Mouse (Mus musculus): ENCODE measurements around the gene Tenm4.

Tenm4 gene

DNA sequence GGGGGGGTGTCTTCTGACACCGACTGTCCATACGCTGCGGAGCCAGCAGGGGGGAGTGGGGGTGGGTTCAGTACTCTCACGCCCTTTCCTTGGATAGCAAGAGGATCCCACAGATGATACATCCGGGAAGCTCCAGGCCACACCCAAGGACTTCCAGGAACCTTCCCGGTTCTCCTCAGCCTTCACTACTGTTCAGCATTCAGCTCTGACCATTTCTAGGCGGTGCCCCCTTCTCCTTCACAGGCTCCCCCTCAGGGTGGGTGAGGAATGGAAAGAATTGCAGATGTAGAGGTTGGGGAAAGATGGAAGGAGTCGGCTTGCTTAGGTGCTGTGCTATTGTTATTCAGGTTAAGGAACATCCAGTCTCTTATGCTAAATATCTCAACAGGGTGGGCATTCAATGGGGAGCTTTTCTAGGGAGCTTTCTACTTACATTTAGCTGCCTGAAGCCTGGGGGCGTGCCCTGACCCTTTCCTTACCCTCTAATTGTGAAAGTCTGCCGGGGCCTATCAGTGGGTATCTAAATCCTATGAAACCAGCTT lies 33.8 kb downstream of the Tenm4 start:
- no peak for DNase-seq

DNA sequence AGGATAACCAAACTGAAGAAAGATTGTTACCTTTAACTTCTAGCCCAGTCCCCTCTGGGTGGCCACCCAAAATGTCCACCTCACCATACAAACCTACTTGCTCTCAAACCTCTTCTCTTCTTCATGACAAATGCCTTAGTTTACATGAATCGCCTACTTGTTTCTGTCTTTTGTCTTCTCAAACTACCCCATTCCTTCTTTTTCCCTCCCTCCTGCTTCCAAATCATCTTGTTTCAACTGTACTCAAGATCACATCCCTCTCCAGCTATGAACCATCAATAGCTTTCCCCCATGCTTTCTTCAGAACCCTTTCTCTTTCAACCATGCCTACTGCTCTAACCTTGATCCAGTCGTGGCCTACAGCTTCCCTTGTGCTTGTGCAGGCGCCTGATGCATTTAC lies 36.0 kb downstream of the Tenm4 start:
- no peak for DNase-seq

GRCm38 (mm10) chr7:96209783-96210524 lies 38.9 kb downstream of the Tenm4 start:
- peak; percentile 22 for DNase-seq

DNA sequence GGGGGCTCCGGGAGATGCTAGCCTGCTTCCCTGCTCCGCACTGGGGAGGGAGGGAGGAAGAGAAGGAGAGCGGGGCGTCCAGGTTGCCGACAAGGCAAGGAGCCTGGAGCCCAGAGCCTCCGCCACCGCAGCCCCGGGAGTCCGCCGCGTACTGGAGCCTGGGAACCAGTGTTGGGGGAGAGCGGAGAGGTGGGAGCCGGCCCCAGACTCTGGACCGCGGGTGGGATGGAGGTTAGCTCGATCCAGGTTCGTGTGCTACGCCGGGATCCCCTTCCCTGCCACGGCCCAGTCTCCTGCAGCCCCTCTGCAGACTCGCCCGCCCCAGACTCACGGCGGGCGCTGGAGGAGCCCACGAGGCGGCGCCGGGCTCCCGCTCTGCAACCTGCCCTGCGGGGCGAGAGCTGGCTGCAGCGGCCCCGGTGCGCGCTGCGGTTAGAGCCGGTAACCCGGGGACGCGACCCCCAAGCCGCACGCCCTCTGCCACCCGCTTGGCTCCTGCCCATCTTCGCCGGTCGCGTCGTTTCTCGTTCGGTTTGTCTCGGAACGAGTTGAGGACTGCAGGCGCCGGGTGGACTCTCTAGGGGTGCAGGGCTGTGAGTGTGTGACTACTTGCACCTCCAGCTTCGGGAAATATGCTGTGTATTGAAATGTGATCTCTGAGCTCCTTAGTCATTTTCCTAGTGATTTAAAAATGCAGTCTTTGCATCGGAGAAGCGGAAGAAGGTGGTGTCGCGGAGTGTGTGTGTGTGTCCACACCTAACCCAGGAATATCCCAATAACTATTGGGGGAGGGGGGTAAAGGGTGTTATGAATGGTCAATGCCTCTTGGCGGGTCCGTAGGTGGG lies 39.7 kb downstream of the Tenm4 start:
- peak; percentile 33 for DNase-seq

GRCm38 (mm10) chr7:96211618-96212021 lies 40.6 kb downstream of the Tenm4 start:
- DNase-seq: no peak

DNA sequence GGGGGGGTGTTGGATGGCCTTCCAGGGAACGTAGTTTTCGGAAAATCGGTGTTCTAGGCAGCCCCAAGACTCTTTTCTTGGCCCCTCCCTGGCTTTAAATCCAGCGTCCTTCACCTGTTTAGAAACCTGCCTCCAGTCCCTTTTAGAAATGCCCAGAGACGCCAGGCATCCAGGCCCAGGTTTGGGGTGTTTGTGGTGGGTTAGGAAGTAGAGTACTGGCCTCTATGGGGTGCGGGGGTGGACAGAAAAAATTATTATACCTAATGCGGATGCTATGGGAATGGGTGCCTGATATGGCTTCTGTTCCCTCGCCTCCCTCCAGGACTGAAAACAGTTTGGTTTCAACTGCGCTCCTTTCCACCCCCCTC lies 41.2 kb downstream of the Tenm4 start:
- DNase-seq: no peak

DNA sequence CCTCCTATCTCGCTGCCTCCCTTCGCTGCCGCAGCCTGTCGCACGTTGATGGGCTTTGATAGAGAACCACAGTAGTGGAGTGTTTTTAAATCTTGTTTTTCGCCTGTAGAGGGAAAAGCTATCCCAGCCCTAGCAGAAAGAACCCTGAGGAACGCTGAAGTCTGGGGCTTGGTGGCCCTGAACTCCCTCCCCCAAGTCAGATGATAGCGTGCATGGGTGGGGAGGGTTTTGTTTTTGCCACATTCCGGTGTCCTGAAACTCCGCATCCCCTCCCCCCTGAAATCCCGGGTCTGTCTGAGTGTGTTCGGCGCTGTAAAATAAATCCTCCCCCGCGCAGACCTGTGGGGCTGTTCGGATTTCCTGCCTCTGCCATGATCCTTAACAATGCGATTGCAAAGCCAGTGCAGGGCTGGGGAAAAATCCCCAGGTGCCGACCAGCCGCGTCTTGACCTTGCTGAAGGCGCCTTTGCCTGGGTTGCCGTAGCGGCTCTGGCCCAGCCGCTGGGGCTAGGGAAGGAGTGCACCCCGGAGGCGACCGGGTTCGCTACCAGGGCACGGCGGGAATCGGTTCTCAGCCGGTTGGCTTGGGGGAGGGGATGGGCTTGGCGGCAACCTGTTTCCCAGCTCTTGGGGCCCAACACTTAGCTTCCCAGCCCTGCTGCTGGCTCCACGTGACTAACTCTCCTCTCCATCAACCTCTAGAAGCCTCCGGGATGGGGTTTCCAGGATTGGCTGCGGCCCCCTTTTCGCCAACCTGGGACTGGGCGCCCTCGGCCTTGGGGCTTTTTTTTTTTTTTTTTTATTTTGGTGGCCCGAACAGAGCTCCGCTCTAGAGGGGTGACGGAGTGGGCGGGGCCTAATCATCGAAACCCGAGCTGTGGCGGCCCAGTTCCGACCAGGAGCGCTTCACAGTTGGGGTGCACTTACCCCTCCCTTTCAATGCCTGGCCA lies 41.8 kb downstream of the Tenm4 start:
- DNase-seq: peak; percentile 45

GRCm38 (mm10) chr7:96213741-96214140 lies 42.7 kb downstream of the Tenm4 start:
- DNase-seq: no peak

DNA sequence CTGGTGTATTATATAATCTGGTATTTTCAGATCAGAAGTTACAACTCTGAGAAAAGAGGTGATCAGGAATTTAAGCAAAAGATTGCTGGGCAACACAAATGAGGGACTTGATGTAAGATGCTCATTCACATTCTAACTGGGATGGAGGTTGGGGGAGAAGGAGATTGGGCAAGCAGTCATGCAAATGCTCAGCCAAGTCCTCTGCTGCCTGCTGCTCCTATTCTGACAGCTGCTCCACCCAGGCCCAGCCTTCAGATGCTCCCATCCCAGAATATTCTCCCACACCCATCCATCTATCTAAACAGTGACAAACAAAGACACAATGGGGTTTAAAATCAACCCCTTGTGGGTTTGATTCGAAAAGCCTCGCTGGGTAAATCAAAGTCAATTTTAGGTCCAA lies 43.8 kb downstream of the Tenm4 start:
- no peak for DNase-seq

DNA sequence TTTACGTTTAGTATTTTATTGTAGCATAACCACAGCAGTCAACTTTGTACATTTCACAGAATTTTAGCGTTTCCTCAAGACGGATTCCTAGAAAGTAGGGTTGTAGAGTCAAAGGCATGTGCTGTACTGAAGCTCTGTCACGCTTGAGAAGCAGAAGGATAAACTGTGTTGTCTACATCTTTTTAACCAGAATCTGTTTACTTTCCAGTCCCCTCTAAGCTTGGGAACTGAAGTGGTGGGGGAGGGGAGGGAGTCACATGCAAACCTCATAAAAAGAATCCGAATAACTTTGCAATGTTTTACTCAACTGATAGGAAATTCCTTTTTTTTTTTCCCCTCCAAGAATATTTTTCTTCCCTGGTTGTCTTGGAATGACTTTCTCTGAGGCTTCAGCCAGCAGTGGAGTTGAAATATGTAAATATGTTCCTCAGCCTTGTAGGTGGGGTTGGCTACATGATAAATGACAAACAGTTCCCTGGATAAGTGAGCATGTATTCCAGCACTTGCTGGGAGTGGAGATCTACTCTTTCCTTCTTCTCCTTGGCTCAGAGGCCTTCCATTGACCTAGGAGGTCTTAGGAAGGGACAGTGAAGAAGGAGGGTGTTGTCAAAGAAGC lies 45.0 kb downstream of the Tenm4 start:
- DNase-seq: no peak

DNA sequence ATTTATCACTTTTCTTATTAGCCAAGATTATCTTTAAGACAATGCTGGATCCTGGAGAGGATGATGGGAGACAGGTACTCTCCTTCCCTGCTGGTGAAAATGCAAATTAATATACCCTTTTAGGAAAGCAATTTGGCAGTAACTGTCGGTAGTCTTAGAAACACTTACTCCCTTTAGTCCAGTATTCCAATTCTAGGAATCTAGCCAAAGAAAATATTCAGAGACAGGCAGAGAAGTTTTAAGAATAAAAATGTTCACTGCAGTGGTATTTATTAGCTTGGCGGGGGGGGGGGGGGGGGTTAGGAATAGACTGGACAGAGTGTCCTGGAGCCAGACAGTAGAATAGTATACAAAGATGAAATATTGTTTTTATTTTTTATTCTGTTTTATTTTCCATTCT lies 48.3 kb downstream of the Tenm4 start:
- DNase-seq: no peak

DNA sequence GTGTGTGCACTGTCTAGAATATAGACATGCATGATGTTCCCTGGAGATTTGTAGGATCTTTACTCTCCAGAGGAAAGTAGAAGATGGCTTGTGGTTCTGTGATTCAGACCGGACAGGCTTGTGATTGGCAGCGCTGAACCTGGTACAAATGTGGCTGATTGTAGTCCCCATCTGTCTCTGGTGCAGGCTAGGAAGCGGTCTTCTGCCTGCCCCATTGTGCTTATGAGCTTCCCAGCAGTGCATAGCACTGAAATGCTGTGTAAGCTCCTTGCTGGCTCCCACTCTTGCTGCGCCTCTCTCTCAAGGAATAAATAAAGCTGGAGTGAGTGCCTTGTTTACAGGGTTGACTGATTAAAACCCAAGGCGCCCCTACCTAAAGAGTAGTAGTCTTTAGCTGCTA lies 49.6 kb downstream of the Tenm4 start:
- DNase-seq: no peak

GRCm38 (mm10) chr7:96222569-96222968 lies 51.5 kb downstream of the Tenm4 start:
- DNase-seq: no peak

DNA sequence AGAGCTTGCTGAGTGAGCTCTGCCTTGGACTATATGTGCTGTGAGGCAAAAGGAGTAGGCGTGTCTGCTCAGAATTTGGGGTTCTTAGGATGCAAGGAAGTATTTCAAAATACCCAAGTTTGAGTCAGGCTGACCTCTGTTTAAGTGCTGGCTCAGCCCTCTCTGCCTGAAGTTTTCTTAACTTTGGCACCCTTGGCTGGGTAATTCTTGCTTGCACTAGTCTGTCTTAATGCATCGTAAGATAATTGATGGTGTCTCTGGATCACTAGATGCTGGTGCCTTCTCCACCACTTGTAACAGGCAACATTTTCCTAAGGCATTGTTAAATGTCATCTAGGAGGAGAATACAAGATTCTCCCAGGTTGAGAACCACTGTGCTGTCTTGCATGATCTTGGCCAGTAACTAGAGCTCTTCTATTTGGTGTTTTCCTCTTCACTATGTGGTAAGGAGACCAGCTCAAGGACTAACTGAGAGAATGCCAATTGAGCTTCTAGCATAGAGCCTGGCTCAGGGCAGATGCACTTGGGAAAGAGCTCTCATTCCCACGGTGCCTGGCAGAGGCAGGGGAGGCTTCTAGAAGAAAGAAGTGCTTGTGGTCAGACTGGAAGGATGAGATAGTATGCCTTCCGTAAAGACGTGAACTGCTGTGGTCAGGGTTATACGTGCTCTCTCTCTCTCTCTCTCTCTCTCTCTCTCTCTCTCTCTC lies 57.7 kb downstream of the Tenm4 start:
- no peak for DNase-seq

DNA sequence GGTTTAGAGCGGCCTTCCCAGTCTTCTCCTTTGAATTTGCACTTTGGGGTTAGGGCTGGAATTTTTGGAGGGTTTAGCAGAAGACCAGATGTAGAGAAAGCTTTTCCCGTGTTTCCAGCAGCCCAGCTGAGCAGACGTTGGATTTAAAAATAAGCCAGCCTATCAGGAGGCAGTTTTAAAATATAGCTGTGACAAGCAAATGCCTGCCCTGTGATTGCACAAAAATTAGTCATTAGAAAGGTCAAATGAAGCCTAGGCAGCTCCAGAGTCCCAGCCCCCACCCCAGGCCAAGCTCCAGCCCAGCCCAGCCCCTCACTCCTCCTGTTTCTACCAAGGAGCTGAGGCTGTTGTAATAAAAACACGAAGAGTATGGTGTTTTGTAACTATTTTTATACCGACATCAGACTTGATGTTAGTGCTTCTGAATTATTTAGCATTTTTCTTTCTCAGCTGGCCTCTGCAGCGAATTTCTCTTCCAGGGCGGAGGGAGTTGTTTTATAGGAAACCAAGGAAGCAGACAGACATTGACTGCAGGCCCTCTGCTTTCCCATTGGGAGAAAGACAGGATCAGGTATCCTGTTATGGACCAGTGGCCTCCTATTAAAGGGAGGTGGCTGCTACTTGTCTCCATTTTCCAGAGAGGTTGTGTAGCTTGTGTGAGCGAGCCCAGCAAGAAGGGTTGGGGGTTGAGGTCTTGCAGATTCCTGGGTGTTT lies 59.1 kb downstream of the Tenm4 start:
- DNase-seq: no peak

DNA sequence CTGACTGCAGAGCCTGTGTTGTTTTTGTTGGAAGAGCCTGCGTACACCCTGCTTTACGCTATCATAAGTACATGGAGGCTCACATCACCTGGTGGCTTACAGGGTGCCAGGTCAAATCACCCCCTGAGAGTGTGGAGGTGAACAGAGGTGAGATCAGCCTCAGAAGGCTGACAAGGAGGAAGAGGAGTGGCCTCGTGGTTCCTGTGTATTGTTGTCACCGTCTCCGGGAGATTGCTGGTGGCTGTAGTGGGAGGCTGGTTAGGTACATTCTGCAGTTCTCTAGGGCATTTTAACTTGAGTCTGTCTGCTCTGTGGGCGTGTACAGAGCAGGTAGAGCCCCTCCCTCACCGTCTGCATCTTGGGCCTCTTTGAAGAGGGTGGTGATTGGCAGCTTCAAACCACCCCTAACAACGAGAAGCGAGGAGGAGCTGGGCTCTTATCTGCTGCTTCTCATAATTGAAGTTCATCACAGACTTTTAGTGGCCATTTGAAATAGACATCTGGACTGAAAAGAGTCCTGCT lies 59.7 kb downstream of the Tenm4 start:
- DNase-seq: no peak

DNA sequence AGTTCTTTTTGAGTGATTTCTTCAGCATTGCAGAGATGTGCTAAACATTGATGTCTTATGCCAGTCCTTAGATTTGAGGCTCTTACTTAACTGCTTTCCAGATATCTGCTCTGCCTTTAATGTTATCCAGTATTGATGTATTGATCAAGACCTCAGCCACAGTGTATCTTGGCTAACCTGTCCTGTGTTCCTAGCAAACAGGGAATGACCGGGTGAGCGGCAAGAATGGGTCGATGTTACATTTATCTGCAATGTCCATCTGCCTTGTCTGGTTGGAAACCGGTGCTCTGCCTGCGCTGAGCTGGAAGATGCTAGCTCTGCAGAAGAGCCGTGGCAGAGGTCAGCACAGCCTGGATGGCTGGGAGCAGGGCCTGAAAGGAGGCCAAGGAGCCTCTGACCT lies 64.8 kb downstream of the Tenm4 start:
- DNase-seq: no peak

DNA sequence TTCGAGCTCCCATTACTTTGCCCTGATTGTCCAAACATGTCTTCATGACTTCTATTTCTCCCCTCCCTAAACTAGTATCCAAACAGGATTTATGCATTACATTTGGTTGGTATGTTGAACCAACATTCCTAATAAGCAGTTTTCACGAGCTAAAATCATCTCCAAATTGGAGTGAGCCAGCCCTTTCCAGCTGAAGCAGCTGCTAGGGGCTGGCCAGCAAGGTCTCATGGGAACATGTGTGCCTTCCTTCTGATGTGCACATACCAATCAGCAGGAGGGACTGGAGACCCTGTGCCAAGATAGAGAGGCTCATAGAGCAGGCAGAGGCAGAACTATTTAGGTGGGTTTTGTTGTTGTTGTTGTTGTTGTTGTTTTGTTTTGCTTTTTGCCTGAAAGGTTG lies 69.6 kb downstream of the Tenm4 start:
- no peak for DNase-seq

GRCm38 (mm10) chr7:96242328-96243185 lies 71.5 kb downstream of the Tenm4 start:
- DNase-seq: no peak

GRCm38 (mm10) chr7:96244796-96245195 lies 73.8 kb downstream of the Tenm4 start:
- DNase-seq: no peak

Measured in thymus, postnatal 4 days (tissue).